Mouse (Mus musculus) liver, embryonic 11.5 days (tissue): ENCODE results near the gene 1810062G17Rik. TPM values are rescaled to one million over a fixed set of nuclear protein-coding genes. Genes with fewer than 3 reads are reported as not detected.

Source experiments
- ATAC-seq: fragments of 200-750 bp; cut with Nextera tagmentation; replicated peaks from 2 replicates; pipeline ENCODE4 v1.8.0; 2017; ENCODE audit warnings: moderate number of reproducible peaks, mild to moderate bottlenecking, moderate TSS enrichment, moderate library complexity; ENCODE audit not compliant: low FRiP score
- DNase-seq: peaks from one replicate; pipeline ENCODE4 v3.0.0-alpha.2; 2017; ENCODE audit warnings: low spot score
- H3K27ac ChIP-seq: fragments of 300-500 bp; sonication (generic); 2 replicates; pipeline ENCODE4 v1.5.1; 2014; ENCODE audit warnings: mild to moderate bottlenecking, low read depth, low read length, control low read depth
- H3K27me3 ChIP-seq: fragments of 300-500 bp; sonication (generic); replicated peaks from 2 replicates; pipeline ENCODE4 v1.6.1; 2014; ENCODE audit warnings: low read length, mixed read lengths; ENCODE audit not compliant: control insufficient read depth, insufficient read depth
- H3K36me3 ChIP-seq: fragments of 300-500 bp; sonication (generic); 2 replicates; pipeline ENCODE4 v1.6.1; 2014; ENCODE audit warnings: mild to moderate bottlenecking, low read length, moderate library complexity, mixed read lengths; ENCODE audit not compliant: control insufficient read depth, insufficient read depth
- H3K4me1 ChIP-seq: fragments of 300-500 bp; sonication (generic); replicated peaks from 2 replicates; pipeline ENCODE4 v1.6.1; 2014; ENCODE audit warnings: low read length, mixed read lengths; ENCODE audit not compliant: control insufficient read depth, insufficient read depth
- H3K4me2 ChIP-seq: fragments of 300-500 bp; sonication (generic); 2 replicates; pipeline ENCODE4 v1.6.1; 2014; ENCODE audit warnings: mild to moderate bottlenecking, control low read depth, moderate library complexity
- H3K4me3 ChIP-seq: fragments of 300-500 bp; sonication (generic); 2 replicates; pipeline ENCODE4 v1.5.1; 2014; ENCODE audit warnings: low read depth, low read length, control low read depth
- H3K9ac ChIP-seq: fragments of 300-500 bp; sonication (generic); 2 replicates; pipeline ENCODE4 v1.6.1; 2014; ENCODE audit warnings: low read depth, low read length, control low read depth
- H3K9me3 ChIP-seq: fragments of 300-500 bp; sonication (generic); 2 replicates; pipeline ENCODE4 v1.6.1; 2016; ENCODE audit warnings: low read length, inconsistent platforms, mixed read lengths; ENCODE audit not compliant: control insufficient read depth
- WGBS: fragments of 180-500 bp; shearing (Covaris S2); extraction: QIAGEN DNeasy Blood & Tissue Kit; methylation state at CpG from one replicate; pipeline ENCODE4 v1.1.7; 2014; 5-methylcytosine and 5-hydroxymethylcytosine counted together
- polyA plus RNA-seq: library from polyadenylated mRNA; unstranded; fragments of >200 nt; fragmentation: Nextera tagmentation; extraction: Ambion mirVana; gene quantifications from 2 replicates; pipeline ENCODE4 v1.2.1, GENCODE M21; 2014

Gene 1810062G17Rik
- polyA plus RNA-seq, 1 experiment from 2014 or later = 0.75 TPM

DNA sequence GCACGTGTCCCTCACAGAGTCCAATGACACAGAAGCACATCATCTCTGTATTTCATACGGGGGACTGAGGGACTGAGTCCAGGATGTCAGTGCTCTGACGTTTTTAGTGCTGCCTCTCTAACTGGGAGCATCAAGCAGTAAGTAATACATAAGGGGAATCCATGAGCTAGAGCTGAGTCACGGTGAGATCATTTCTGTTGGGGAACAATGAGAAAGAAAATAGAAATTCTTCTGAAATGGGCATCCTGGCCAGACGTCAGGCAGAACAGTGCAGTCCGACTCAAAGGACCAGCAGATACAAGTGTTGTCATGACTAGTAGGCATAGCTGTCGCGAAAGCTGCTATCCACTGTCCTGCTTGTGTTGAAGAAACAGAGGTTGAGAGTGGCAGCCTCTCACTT lies 25.2 kb downstream of the 1810062G17Rik start:
- Histone ChIP-seq H3K27me3 (no peaks in the 10 kb centered on the region), H3K4me1 (no peaks in the 10 kb centered on the region), H3K9me3 (no peaks in the 10 kb centered on the region), H3K4me3 (no peak overlapping the region), H3K36me3 (no peaks in the 10 kb centered on the region), H3K4me2 (no peak overlapping the region), H3K9ac (no peak overlapping the region), H3K27ac (no peak overlapping the region)
- ATAC-seq (no peak), DNase-seq (no peak)
- 76% methylated on average over 8 of the region's 8 CpGs for WGBS

DNA sequence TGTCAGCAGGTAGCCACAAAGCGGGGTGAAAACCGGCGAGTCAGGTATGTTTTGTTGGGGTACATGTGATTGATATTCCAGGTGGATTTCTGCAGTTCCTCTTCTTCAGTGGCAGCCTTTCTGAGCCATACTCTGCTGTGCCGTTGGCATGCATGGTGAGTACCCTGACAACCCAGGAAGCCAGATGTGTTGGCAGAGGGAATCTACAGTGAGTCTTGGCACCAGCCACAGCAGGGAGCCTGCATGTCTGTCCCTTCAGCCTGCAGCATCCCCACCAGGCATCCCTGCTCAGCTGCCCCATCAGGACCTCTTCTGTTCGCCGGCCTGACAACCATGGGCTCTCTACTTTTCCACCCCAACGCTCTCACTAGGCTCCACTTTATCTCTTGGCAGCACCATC lies 25.8 kb downstream of the 1810062G17Rik start:
- H3K4me2 ChIP-seq = no peak overlapping the region
- 69% methylated on average over 7 of the region's 7 CpGs for WGBS
- no peaks in the 10 kb centered on the region for H3K27me3 ChIP-seq
- H3K27ac ChIP-seq = no peak overlapping the region
- H3K9me3 ChIP-seq = no peaks in the 10 kb centered on the region
- ATAC-seq (no peak), DNase-seq (no peak)
- no peaks in the 10 kb centered on the region for H3K4me1 ChIP-seq
- H3K36me3 ChIP-seq = no peaks in the 10 kb centered on the region
- no peak overlapping the region for H3K9ac ChIP-seq
- H3K4me3 ChIP-seq = no peak overlapping the region

DNA sequence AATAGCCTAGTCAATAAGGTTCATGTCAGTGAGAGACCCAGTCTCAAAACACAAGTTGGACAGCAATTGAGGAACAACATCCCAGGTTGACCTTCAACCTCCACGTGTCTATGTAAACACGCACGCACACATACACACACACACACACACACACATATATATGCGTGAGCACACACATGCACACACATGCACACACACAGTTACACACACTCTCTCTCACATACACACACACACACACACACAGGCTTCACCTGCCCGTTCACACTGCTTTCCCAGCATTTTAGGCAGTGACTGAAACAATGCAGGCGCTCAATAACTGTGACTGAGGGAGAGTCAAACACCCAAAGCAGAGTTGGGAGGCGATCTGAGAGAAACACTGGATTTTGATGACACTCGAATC lies 29.6 kb downstream of the 1810062G17Rik start:
- Histone ChIP-seq H3K27ac (no peak overlapping the region), H3K4me3 (no peak overlapping the region), H3K27me3 (no peaks in the 10 kb centered on the region), H3K36me3 (no peaks in the 10 kb centered on the region), H3K4me1 (no peaks in the 10 kb centered on the region), H3K9ac (no peak overlapping the region), H3K4me2 (no peak overlapping the region), H3K9me3 (no peaks in the 10 kb centered on the region)
- ATAC-seq = no peak
- no peak for DNase-seq
- 78% methylated on average over 8 of the region's 8 CpGs for WGBS

DNA sequence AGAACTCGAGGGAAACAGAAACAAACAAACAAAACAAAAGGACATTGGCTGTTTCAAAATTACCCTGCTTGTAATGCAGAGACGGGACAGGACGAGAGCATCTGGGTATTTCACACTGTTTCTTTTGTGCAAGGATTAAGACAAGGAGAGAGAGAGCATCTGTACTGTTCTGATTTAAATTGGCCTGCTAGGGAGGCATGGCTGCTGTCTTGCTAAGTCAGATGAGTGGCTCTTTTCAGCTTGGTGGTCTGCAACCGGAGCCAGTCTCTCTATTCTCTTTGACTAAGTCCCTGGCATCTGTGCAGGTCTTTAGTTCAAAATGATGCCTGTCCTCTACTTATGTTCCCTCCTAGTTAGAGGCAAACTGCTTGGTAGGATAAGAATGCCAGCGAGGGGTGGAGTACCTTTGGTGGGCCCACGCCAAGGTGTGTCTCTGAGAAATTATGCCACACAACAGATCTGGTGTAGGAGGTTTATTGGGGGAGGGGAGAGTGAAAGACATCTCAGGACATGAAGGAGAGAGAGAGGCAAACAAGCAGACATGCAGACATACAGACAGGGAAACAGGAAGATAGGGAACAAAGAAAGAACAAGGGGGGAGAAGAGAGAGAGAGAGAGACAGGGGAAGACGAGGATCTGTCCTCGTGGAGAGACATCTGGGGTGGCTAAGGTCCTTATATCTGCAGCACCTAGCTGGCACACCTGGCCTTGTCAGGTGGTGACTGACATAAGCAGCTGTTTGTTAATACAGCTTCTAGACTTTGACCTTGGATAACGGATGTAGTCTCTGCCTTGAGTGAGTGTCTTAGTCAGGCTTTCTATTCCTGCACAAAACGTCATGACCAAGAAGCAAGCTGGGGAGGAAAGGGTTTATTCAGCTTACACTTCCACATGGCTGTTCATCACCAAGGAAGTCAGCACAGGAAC lies 30.3 kb downstream of the 1810062G17Rik start:
- no peak overlapping the region for H3K4me3 ChIP-seq
- no peak overlapping the region for H3K27ac ChIP-seq
- H3K36me3 ChIP-seq = no peaks in the 10 kb centered on the region
- no peaks in the 10 kb centered on the region for H3K27me3 ChIP-seq
- no peaks in the 10 kb centered on the region for H3K4me1 ChIP-seq
- H3K9ac ChIP-seq = no peak overlapping the region
- H3K9me3 ChIP-seq = no peaks in the 10 kb centered on the region
- 64% methylated on average over 10 of the region's 10 CpGs for whole genome bisulfite sequencing
- H3K4me2 ChIP-seq = no peak overlapping the region
- DNase-seq (no peak), ATAC-seq (no peak)

DNA sequence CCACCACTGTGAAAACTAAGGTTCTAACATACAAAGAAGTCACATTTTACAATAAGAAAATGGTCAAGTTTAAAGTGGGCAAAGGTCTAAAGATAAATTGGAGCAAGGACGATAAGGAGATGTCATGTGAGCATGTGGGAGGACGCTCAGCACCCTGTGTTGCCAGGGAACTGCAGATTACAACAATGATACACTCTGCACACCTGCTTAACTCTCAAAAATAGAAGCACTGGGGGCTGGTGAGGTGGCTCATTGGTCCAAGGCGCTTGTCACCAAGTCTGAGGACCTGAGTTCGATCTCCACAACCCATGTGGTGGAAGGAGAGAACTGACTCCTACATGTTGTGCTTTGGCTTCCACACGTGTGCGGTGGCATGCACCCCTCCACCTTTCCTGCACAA lies 35.8 kb downstream of the 1810062G17Rik start:
- Histone ChIP-seq H3K9ac (no peak overlapping the region), H3K27ac (no peak overlapping the region), H3K36me3 (no peaks in the 10 kb centered on the region), H3K4me3 (no peak overlapping the region), H3K4me1 (no peaks in the 10 kb centered on the region), H3K9me3 (no peaks in the 10 kb centered on the region), H3K27me3 (no peaks in the 10 kb centered on the region), H3K4me2 (no peak overlapping the region)
- ATAC-seq (no peak), DNase-seq (no peak)
- WGBS = 79% methylated on average over 6 of the region's 6 CpGs

DNA sequence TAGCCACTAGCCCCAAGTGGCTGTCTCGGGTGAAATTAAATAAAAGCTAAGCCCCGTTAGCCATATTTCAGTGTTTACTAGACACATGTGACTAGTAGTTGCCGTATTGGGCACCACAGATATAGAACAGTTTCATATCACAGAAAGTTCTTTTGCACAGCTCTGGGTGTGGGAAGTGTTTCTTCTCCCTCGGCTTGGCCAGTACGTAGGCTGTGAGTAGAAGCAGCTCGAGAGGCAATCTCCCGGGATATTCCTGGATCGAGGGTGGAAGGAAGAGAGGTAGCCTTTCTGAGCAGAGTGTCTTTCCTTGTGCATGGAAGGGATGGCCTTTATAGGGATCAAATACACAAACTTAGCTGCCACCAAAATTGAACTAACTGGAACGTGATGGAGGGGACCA lies 40.5 kb downstream of the 1810062G17Rik start:
- DNase-seq (no peak), ATAC-seq (no peak)
- Histone ChIP-seq H3K9me3 (no peaks in the 10 kb centered on the region), H3K27me3 (peaks cover 14% of the 10 kb centered on the region), H3K4me2 (no peak overlapping the region), H3K36me3 (no peaks in the 10 kb centered on the region), H3K4me3 (no peak overlapping the region), H3K4me1 (no peaks in the 10 kb centered on the region), H3K27ac (no peak overlapping the region), H3K9ac (no peak overlapping the region)
- 88% methylated on average over 9 of the region's 9 CpGs for WGBS

DNA sequence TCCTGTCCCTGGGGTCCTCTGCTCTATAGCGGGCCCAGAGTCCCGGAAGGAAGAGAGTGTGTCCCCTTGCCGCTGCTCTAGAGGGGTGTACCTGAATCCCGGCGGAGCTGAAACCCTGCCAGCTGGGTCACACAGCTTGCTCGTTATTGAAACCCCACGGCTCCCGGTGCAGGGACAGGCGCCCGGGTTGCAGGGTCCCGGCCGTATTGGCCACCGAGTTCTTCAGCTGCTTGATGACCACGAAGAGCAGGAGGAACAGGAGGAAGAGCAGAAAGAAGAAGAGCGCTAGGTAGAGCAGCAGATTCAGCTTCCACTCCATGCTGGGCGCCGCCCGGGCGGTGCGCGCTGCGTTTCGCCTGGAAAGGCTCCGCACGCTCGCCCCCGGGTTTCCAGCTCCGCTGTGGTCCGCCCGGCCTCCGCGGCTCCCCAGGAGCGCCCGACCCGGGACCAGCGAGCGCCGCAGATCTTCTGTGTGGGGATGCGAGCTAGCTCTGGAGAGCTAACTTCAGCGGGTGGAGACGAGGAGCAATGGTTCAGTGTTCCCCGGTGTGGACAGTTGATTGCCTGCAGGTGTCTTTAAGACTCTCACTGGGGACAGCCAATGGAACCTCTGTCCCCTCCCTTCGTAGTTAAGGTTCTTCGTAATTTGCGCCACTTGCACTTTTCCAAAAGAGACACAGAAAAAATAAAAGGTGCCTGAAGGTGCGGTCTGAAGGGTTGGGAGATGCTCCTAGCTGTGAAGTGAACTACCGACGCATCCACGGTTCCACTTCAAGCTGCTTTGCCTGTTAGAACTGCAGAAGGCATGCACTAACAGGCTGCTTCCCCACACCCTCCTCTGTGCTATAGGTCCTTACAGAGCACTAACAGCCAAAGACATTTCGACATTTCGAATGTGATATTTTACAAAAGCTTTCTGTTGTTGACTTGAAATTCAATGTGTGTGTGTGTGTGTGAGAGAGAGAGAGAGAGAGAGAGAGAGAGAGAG lies 45.6 kb downstream of the 1810062G17Rik start, which contains the start of gene Gm11549:
Gene Gm11549 (minus strand): TSS at position 741 of the 988 bp plus-strand sequence.
- no peaks in the 10 kb centered on the region for H3K9me3 ChIP-seq
- H3K36me3 ChIP-seq = no peaks in the 10 kb centered on the region
- peaks cover 32% of the 10 kb centered on the region for H3K27me3 ChIP-seq
- no peak within 1 kb of the TSS for H3K27ac ChIP-seq
- H3K4me2 ChIP-seq = peak within 1 kb of the TSS; percentile 76
- H3K4me3 ChIP-seq = peak within 1 kb of the TSS; percentile 40
- ATAC-seq (no peak), DNase-seq (peak; percentile 41)
- no peak within 1 kb of the TSS for H3K9ac ChIP-seq
- no peaks in the 10 kb centered on the region for H3K4me1 ChIP-seq
- WGBS = 2% methylated on average over 51 of the region's 51 CpGs

DNA sequence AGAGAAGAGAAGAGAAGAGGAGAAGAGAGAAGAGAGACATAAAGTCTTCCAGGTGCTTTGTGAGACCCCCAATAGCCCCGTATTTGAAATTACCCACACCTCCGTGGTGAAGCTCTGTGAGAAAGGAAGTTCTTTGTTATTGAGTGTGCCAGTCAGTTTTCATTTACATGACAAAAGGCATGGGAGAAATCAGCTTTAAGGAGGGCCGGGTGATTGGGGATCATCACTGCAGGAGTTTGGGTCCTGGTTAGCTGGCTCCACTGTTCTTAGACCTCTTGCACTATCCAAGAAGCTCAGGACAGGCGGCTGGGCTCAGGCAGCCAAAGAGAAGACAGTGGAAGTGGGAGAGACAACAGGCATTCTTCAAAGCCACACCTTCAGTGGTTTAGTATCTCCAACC lies 46.4 kb downstream of the 1810062G17Rik start:
- DNase-seq (no peak), ATAC-seq (no peak)
- no peaks in the 10 kb centered on the region for H3K4me1 ChIP-seq
- H3K27ac ChIP-seq = no peak overlapping the region
- H3K9me3 ChIP-seq = no peaks in the 10 kb centered on the region
- H3K9ac ChIP-seq = no peak overlapping the region
- no peak overlapping the region for H3K4me2 ChIP-seq
- 19% methylated on average over 4 of the region's 4 CpGs for WGBS
- no peaks in the 10 kb centered on the region for H3K36me3 ChIP-seq
- H3K4me3 ChIP-seq = no peak overlapping the region
- peaks cover 32% of the 10 kb centered on the region for H3K27me3 ChIP-seq
